Mouse (Mus musculus): ENCODE measurements at regions not wholly inside any gene's neighbourhood (a gene's known extent, or its start where the extent isn't known, plus 50 kb on each side); places are given as distances from the start of the nearest gene placed in this dataset.

GRCm38 (mm10) chr3:45198994-45199589 lies 179.1 kb upstream of the Pcdh10 start:
- DNase-seq (ENCODE audit: extremely low spot score in 1 of 2, low spot score in 1 of 2): no peak

- no peak for DNase-seq (ENCODE audit: extremely low spot score in 1 of 2, low spot score in 1 of 2)
Measured at GRCm38 (mm10) chr3:45204392-45205043, 173.7 kb upstream of the Pcdh10 start.

- DNase-seq (ENCODE audit: extremely low spot score in 1 of 2, low spot score in 1 of 2): no peak
Measured at GRCm38 (mm10) chr3:45231641-45232433, 146.4 kb upstream of the Pcdh10 start.

- DNase-seq (ENCODE audit: extremely low spot score in 1 of 2, low spot score in 1 of 2): no peak
Measured at GRCm38 (mm10) chr3:45238457-45238856, 139.7 kb upstream of the Pcdh10 start.

- DNase-seq (ENCODE audit: extremely low spot score in 1 of 2, low spot score in 1 of 2): no peak
Measured at GRCm38 (mm10) chr3:45245456-45245855, 132.7 kb upstream of the Pcdh10 start.

- DNase-seq (ENCODE audit: extremely low spot score in 1 of 2, low spot score in 1 of 2): no peak
Measured at GRCm38 (mm10) chr3:45246601-45247000, 131.6 kb upstream of the Pcdh10 start.

- peak; percentile 4 to 61 for DNase-seq (ENCODE audit: extremely low spot score in 1 of 2, low spot score in 1 of 2)
Measured at GRCm38 (mm10) chr3:45276783-45277182, 101.4 kb upstream of the Pcdh10 start.

GRCm38 (mm10) chr3:45297242-45297853 lies 80.8 kb upstream of the Pcdh10 start:
- DNase-seq (ENCODE audit: extremely low spot score in 1 of 2, low spot score in 1 of 2): no peak

- DNase-seq (ENCODE audit: extremely low spot score in 1 of 2, low spot score in 1 of 2): no peak
Measured at GRCm38 (mm10) chr3:45319257-45319656, 58.9 kb upstream of the Pcdh10 start.
